ENCODE assay signal across 10 mouse cellular contexts in the genomic region with DNA sequence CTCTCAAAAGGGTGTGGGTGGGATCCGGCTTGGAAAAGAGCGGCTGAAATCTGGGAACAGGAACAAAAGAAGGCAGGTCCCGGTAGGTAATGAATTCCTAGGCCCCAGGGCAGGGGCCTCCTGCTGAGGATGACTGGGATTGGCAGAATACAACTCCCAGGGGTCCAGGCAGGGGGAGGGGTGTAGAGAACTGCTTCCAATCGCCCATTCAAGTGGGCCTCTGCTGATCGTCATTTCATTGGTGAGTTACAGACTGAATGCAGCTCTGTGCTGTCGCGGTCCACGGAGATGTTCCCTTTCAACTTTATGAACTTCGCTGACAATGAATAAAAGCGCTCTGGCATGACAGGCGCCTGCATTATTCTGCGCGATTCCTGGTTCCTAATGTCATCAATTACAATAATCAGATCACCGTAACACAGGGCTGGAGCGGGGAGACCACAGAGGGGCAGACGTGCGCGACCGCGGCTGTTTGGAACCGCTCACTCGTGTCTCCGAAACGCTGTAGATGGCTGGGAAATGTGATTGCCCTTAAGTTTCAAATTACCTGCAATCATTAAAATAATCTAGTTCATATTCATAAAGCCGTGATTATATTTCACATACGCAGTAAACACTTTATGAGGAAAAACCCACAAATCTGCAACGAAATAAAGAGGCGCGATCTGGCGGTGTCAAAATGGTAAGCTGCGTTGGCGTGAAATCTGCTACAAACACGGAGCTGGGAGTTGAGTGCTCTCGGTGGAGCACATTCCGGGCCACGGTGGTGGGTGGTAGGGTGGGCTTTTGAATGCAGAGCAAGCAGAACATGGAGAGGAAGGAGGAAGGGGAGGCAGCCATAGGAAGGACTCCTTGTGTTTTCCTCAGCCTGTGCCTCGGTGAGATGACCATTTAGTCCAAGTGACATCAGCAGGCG.
DNase-seq lines count a peak whose midpoint lies in the region; ATAC-seq lines count a peak whose summit lies in the region.
"Had no signal": no experiment of that assay in that cellular context is flagged by ENCODE, and none has a peak within 500 bp of the region (broad histone marks: within the 10 kb centered on the region; RNA-seq: fewer than 3 reads in every experiment).

No protein-coding gene starts in this region.

- H3K4me2 ChIP-seq in heart, embryonic 13.5 days, result peak overlapping the region; percentile 66
- H3K4me2 ChIP-seq in forebrain, embryonic 16.5 days (ENCODE audit: low read length), result peak overlapping the region; percentile 50
- H3K4me2 ChIP-seq in midbrain, embryonic 13.5 days (replicated peaks), result peak overlapping the region; percentile 51

- H3K4me1 ChIP-seq in heart, embryonic 13.5 days, result peaks cover 13% of the 10 kb centered on the region
- peaks cover 11% of the 10 kb centered on the region for H3K4me1 ChIP-seq in forebrain, embryonic 16.5 days (replicated peaks; ENCODE audit: control insufficient read depth, insufficient read depth, low read length)
- peaks cover 37% of the 10 kb centered on the region for H3K4me1 ChIP-seq in midbrain, embryonic 13.5 days (replicated peaks)

- H3K9ac ChIP-seq in heart, embryonic 13.5 days, result peak overlapping the region; percentile 29; the same call in 1 of the 2 replicates
- H3K9ac ChIP-seq in forebrain, embryonic 16.5 days (replicated peaks; ENCODE audit: low read depth, low read length), result 0 out of 2 replicates have a peak overlapping the region, but pooled peaks have one; percentile 20
- peak overlapping the region; percentile 28; the same call in 1 of the 2 replicates for H3K9ac ChIP-seq in midbrain, embryonic 13.5 days (replicated peaks)

- H3K27me3 ChIP-seq in heart, embryonic 13.5 days (replicated peaks), result peaks cover 62% of the 10 kb centered on the region
- H3K27me3 ChIP-seq in forebrain, embryonic 16.5 days (replicated peaks; ENCODE audit: control insufficient read depth, insufficient read depth, low read length), result peaks cover 24% of the 10 kb centered on the region
- peaks cover 59% of the 10 kb centered on the region for H3K27me3 ChIP-seq in midbrain, embryonic 13.5 days

- H3K9me3 ChIP-seq in heart, embryonic 13.5 days, result no peaks in the 10 kb centered on the region
- no peaks in the 10 kb centered on the region; the same call in 1 of the 2 replicates for H3K9me3 ChIP-seq in forebrain, embryonic 16.5 days (ENCODE audit: control insufficient read depth, low read length)
- H3K9me3 ChIP-seq in midbrain, embryonic 13.5 days, result no peaks in the 10 kb centered on the region

- ATAC-seq in heart, embryonic 13.5 days (ENCODE audit: extremely low read depth, insufficient number of reproducible peaks, low FRiP score, low TSS enrichment), result no peak
- peak; percentile 62; the same call in 1 of the 2 replicates for ATAC-seq in forebrain, embryonic 16.5 days
- ATAC-seq in midbrain, embryonic 13.5 days, result peak; percentile 81
- ATAC-seq in erythroid progenitor cell, adult 5-6 weeks (replicated peaks; ENCODE audit: low FRiP score, poor library complexity, severe bottlenecking), result no peak

- DNase-seq in heart, adult 18-20 months, result no peak
- peak; percentile 83 for DNase-seq in WW6 (ENCODE audit: low read depth, low spot score)
- no peak for DNase-seq in thymus, adult 18-20 months
- no peak for DNase-seq in layer of hippocampus, postnatal 14 days (ENCODE audit: low spot score in 2 of 2)
- DNase-seq: B cell, adult 2 months had no signal

- no peak overlapping the region for H3K27ac ChIP-seq in heart, embryonic 13.5 days (replicated peaks)
- no peak overlapping the region for H3K27ac ChIP-seq in forebrain, embryonic 16.5 days (ENCODE audit: low read length)
- H3K27ac ChIP-seq in midbrain, embryonic 13.5 days, result peak overlapping the region; percentile 40
- H3K27ac ChIP-seq: left cerebral cortex, adult 2 months had no signal

- 8% methylated on average over 38 of the region's 38 CpGs for WGBS in heart, embryonic 13.5 days
- WGBS in forebrain, embryonic 16.5 days, result 3% methylated on average over 38 of the region's 38 CpGs
- WGBS in midbrain, embryonic 13.5 days, result 3% methylated on average over 38 of the region's 38 CpGs

- no peaks in the 10 kb centered on the region for H3K36me3 ChIP-seq in heart, embryonic 13.5 days
- H3K36me3 ChIP-seq in forebrain, embryonic 16.5 days (ENCODE audit: control insufficient read depth, insufficient read depth), result no peaks in the 10 kb centered on the region
- no peaks in the 10 kb centered on the region for H3K36me3 ChIP-seq in midbrain, embryonic 13.5 days

- H3K4me3 ChIP-seq in heart, embryonic 13.5 days, result peak overlapping the region; percentile 38
- H3K4me3 ChIP-seq in forebrain, embryonic 16.5 days (replicated peaks; ENCODE audit: low read length), result peak overlapping the region; percentile 26
- peak overlapping the region; percentile 23 for H3K4me3 ChIP-seq in midbrain, embryonic 13.5 days (replicated peaks)
- H3K4me3 ChIP-seq: left cerebral cortex, adult 2 months had no signal

Comparison
In these comparisons a context has a peak if more than half of its experiments do, and no peak if none do; other contexts are left out.
1. ATAC-seq: peak in forebrain, embryonic 16.5 days (single experiment) and midbrain, embryonic 13.5 days (single experiment); none in heart, embryonic 13.5 days (single experiment) and erythroid progenitor cell, adult 5-6 weeks (single experiment).
2. Peak in every context shown above with its lines, with median percentiles within 50 percentile points of each other: H3K4me2 ChIP-seq, H3K4me3 ChIP-seq and H3K9ac ChIP-seq.